Mouse (Mus musculus) spleen, adult 2 months (tissue): ENCODE measurements at regions not wholly inside any gene's neighbourhood (a gene's known extent, or its start where the extent isn't known, plus 50 kb on each side); places are given as distances from the start of the nearest gene placed in this dataset.

Experiments used
- DNase-seq, 2 experiments: peaks; one replicate each; pipeline versions ENCODE4 v3.0.0 to v3.0.0-alpha.2; 2012 to 2021; ENCODE audit warnings: low spot score in 2 of 2, low read depth in 1 of 2
- H3K27ac ChIP-seq: fragments of 200-500 bp; 2 replicates; pipeline ENCODE4 v1.5.1; 2012; ENCODE audit warnings: low read length, inconsistent platforms; ENCODE audit not compliant: insufficient read depth
- H3K27me3 ChIP-seq: fragments of 200-500 bp; 2 replicates; pipeline ENCODE4 v1.6.1; 2012; ENCODE audit warnings: mild to moderate bottlenecking, moderate library complexity, low read length, inconsistent platforms; ENCODE audit not compliant: control insufficient read depth, insufficient read depth
- H3K36me3 ChIP-seq: fragments of 200-500 bp; 2 replicates; pipeline ENCODE4 v1.6.1; 2012; ENCODE audit warnings: mild to moderate bottlenecking, low read length, inconsistent platforms; ENCODE audit not compliant: control insufficient read depth, insufficient read depth
- H3K4me1 ChIP-seq: fragments of 200-500 bp; 2 replicates; pipeline ENCODE4 v1.6.1; 2011; ENCODE audit warnings: inconsistent platforms; ENCODE audit not compliant: control insufficient read depth, insufficient read depth, insufficient read length
- H3K4me3 ChIP-seq: fragments of 200-500 bp; 2 replicates; pipeline ENCODE4 v1.5.1; 2011; ENCODE audit warnings: mild to moderate bottlenecking, inconsistent platforms; ENCODE audit not compliant: insufficient read depth, insufficient read length; ENCODE audit errors: extremely low read depth
- CTCF ChIP-seq: fragments of 200-500 bp; IDR thresholded peaks from 2 replicates; pipeline ENCODE4 v1.5.1; 2011; ENCODE audit warnings: mild to moderate bottlenecking, inconsistent platforms; ENCODE audit not compliant: insufficient read depth, insufficient read length, insufficient replicate concordance; ENCODE audit errors: extremely low read depth
- POLR2A ChIP-seq: fragments of 200-500 bp; IDR thresholded peaks from 2 replicates; pipeline ENCODE4 v1.6.1; 2011; ENCODE audit warnings: low read depth, low read length, inconsistent platforms
- WGBS: fragments of 180-500 bp; shearing (Covaris S2); methylation state at CpG from one replicate; pipeline ENCODE4 v1.1.7; 2018; 5-methylcytosine and 5-hydroxymethylcytosine counted together

DNA sequence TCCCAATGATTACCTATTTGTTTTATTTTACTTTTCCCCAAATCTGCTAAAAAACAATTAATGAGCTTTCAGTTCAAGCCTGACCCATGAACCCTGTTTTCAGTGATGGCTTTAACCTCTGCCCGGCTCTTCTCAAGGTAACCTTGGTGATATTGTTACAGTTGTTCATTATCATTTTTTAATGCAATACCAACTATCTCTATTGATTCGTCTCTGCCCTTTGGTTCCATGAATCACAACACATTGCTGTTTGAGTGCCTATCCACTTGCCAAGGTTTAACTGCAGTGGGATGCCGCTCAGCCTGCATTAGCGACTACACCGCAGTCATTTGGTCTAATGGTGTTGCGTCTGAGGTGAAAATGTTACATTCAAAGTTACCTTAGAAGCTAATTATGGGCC, 317.9 kb downstream of the Etnk1 start:
- no peak for DNase-seq
- TF ChIP-seq POLR2A (no peak), CTCF (no peak)
- Histone ChIP-seq H3K4me3 (no peak overlapping the region), H3K4me1 (no peaks in the 10 kb centered on the region), H3K36me3 (no peaks in the 10 kb centered on the region), H3K27ac (no peak overlapping the region), H3K27me3 (no peaks in the 10 kb centered on the region)
- WGBS = 92% methylated on average over 6 of the region's 6 CpGs

DNA sequence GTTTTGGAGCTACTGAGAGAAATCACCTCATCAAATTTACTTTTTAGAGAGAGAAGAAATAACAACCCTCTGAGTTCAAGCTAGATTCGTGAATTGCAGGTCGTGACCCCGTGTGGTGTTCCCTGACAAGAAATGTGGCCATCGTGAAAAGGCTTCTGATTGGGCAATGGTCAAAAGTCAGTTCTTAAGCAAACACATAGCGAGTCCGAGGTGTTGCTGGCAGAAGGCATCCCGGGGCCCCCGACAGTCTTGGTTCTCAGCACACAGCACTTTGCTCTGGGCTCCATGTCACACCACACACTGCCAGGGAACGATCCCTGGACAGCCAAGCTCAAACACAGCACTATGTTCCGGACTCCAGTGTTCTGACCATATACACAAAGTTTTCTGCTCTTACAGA, 320.0 kb downstream of the Etnk1 start:
- H3K27ac ChIP-seq = no peak overlapping the region
- H3K27me3 ChIP-seq = no peaks in the 10 kb centered on the region
- 91% methylated on average over 10 of the region's 10 CpGs for WGBS
- no peak for TF ChIP-seq CTCF
- H3K36me3 ChIP-seq = no peaks in the 10 kb centered on the region
- no peaks in the 10 kb centered on the region for H3K4me1 ChIP-seq
- no peak overlapping the region for H3K4me3 ChIP-seq
- no peak for DNase-seq

DNA sequence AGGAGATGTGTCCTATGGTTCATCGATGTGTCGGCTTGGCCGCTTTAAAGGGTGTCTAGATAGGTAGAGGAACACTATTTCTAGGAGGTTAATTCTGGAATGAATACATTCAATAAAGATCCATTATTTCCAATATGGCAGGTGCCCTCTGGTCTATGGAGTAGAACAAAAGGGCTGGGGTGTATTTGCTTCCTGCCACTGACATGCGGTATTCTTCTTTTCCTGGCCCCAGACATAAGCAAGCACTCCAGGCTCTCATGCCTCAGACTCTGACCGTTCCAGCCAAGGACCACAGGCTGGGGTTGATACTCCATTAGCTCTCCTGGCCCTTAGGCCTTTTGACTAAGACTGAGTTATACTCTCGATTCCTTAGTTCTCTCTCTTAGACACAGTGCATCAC, 323.0 kb downstream of the Etnk1 start:
- no peak for DNase-seq
- no peaks in the 10 kb centered on the region for H3K36me3 ChIP-seq
- no peak overlapping the region for H3K27ac ChIP-seq
- no peaks in the 10 kb centered on the region for H3K27me3 ChIP-seq
- TF ChIP-seq POLR2A (no peak), CTCF (no peak)
- WGBS = 94% methylated on average over 6 of the region's 6 CpGs
- no peaks in the 10 kb centered on the region for H3K4me1 ChIP-seq
- H3K4me3 ChIP-seq = no peak overlapping the region

DNA sequence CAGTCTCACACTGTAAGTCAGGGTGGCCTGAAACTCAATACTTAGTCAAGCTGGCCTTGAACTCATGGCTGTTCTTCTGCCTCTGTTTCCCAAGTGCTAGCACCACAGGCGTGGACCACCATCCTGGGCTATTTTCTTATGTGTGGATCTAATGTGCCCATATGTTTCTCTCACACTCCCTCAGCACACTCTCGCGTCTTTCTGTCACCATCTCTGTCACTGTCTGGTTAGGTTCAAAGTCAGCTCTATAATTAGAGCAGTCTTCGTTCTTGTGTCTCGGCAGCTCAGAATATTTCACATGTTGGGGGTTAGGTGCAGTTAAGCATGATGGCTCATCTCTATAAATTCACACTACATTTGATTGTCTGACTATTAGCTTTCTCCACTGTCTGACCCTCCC, 324.4 kb downstream of the Etnk1 start:
- H3K36me3 ChIP-seq = no peaks in the 10 kb centered on the region
- TF ChIP-seq POLR2A (no peak), CTCF (no peak)
- WGBS = 94% methylated on average over 5 of the region's 5 CpGs
- H3K4me1 ChIP-seq = no peaks in the 10 kb centered on the region
- no peak for DNase-seq
- no peaks in the 10 kb centered on the region for H3K27me3 ChIP-seq
- H3K27ac ChIP-seq = no peak overlapping the region
- no peak overlapping the region for H3K4me3 ChIP-seq

DNA sequence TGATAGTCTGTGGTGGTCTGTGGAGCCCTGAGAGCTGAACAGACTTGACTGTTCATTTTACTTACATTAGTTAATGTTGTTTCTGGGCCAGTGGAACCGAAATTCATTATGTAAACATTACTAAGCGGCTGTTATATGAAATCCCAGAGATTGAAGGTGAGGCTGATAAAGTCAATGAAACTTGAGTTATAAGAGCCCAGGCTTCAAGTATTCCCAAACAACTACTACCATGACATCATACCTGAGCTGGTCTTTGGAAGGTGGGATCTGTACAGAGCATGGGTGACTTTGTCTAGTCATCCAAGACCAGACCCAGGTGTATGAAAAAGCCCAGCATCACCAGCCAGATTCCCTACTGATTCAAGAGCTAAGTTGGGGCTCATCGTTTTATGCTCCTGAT, 326.5 kb downstream of the Etnk1 start:
- Histone ChIP-seq H3K36me3 (no peaks in the 10 kb centered on the region), H3K27ac (no peak overlapping the region), H3K4me3 (no peak overlapping the region), H3K4me1 (no peaks in the 10 kb centered on the region), H3K27me3 (no peaks in the 10 kb centered on the region)
- DNase-seq = no peak
- no peak for TF ChIP-seq CTCF
- 88% methylated on average over 3 of the region's 3 CpGs for WGBS

DNA sequence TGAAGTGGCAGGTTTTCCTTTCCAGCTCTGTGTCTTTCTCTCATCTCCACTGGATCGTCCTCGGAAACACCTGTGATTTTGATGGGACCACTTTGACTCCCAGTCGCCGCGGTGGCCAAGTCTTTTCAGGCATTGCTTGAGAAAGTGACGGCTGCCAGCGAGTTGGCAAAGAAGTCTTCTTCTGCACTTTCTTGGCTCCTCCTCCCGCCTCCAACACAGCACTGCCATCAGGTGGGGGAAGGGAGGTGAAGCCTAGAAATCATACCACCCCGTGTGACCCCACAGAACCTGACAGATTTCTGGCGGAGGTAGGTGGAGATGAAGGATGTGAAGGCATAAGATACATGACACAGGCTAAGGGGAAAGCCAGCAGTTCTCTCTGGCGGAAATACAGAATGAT, 327.3 kb downstream of the Etnk1 start:
- no peak for TF ChIP-seq POLR2A
- TF ChIP-seq CTCF = no peak
- WGBS = 91% methylated on average over 11 of the region's 11 CpGs

DNA sequence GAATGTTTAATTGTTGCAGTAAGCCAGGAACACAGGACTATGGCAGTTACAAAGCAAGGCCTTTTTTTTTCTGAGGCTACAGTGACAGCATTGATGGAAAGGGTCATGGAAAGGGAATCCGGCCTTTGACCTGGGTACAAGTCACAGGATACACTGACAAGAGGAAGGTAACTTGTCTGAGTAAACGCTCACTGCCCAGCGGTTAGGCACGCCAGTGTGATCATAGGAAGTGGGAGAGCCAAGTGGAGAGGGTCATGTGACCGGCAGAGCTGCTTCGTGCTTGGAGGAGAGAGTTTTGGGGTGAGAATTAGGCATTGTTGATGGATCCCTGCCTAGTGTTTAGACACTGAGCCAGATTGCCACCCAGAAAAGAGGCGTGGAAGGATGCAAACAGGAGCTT, 327.9 kb downstream of the Etnk1 start:
- H3K4me1 ChIP-seq = no peaks in the 10 kb centered on the region
- no peaks in the 10 kb centered on the region for H3K27me3 ChIP-seq
- no peak overlapping the region for H3K4me3 ChIP-seq
- WGBS = 70% methylated on average over 7 of the region's 7 CpGs
- no peak overlapping the region for H3K27ac ChIP-seq
- TF ChIP-seq CTCF = no peak
- TF ChIP-seq POLR2A = no peak
- DNase-seq = no peak
- H3K36me3 ChIP-seq = no peaks in the 10 kb centered on the region

More for the DNA sequence above, 327.3 kb downstream of the Etnk1 start:
- no peak overlapping the region for H3K4me3 ChIP-seq
- no peaks in the 10 kb centered on the region for H3K4me1 ChIP-seq
- no peak overlapping the region for H3K27ac ChIP-seq
- H3K27me3 ChIP-seq = no peaks in the 10 kb centered on the region
- no peaks in the 10 kb centered on the region for H3K36me3 ChIP-seq
- DNase-seq = no peak

DNA sequence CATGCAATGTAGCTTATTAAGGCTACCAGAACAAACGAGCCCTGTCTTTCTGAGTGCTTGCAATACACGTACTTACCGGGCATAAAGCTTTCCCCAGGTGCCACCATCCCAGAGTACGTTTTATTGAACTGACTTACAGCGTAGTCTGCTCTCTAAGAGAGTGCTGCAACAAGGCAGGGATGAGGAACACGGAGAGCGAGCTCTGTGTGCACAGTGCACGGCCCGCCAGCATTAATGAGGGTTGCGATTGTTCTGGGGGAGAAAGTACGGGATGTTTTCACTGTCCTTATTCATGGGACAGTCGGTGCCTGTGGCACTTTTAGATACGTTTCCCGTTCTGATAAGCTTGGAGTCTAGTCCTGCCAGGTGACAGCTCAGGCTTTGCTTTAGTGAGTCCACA, 331.7 kb downstream of the Etnk1 start:
- Histone ChIP-seq H3K27ac (no peak overlapping the region), H3K4me1 (no peaks in the 10 kb centered on the region), H3K4me3 (no peak overlapping the region), H3K27me3 (no peaks in the 10 kb centered on the region), H3K36me3 (no peaks in the 10 kb centered on the region)
- TF ChIP-seq POLR2A (no peak), CTCF (no peak)
- 90% methylated on average over 14 of the region's 14 CpGs for WGBS
- DNase-seq = no peak
